Mouse (Mus musculus) midbrain, embryonic 12.5 days (tissue): ENCODE measurements at regions not wholly inside any gene's neighbourhood (a gene's known extent, or its start where the extent isn't known, plus 50 kb on each side); places are given as distances from the start of the nearest gene placed in this dataset.

Source experiments
- ATAC-seq: fragments of 200-750 bp; cut with Nextera tagmentation; 2 replicates; pipeline ENCODE4 v1.8.0; 2017; ENCODE audit warnings: low read depth, moderate TSS enrichment, moderate library complexity; ENCODE audit not compliant: low FRiP score
- H3K27ac ChIP-seq: fragments of 300-500 bp; sonication (generic); replicated peaks from 2 replicates; pipeline ENCODE4 v1.5.1; 2016; ENCODE audit warnings: mild to moderate bottlenecking
- H3K27me3 ChIP-seq: fragments of 300-500 bp; sonication (generic); 2 replicates; pipeline ENCODE4 v1.6.1; 2016; ENCODE audit warnings: mild to moderate bottlenecking
- H3K36me3 ChIP-seq: fragments of 300-500 bp; sonication (generic); 2 replicates; pipeline ENCODE4 v1.6.1; 2016
- H3K4me1 ChIP-seq: fragments of 300-500 bp; sonication (generic); 2 replicates; pipeline ENCODE4 v1.6.1; 2016
- H3K4me2 ChIP-seq: fragments of 300-500 bp; sonication (generic); replicated peaks from 2 replicates; pipeline ENCODE4 v1.6.1; 2016; ENCODE audit warnings: mild to moderate bottlenecking, moderate library complexity
- H3K4me3 ChIP-seq: fragments of 300-500 bp; sonication (generic); 2 replicates; pipeline ENCODE4 v1.5.1; 2016; ENCODE audit warnings: mild to moderate bottlenecking
- H3K9ac ChIP-seq: fragments of 300-500 bp; sonication (generic); replicated peaks from 2 replicates; pipeline ENCODE4 v1.6.1; 2016; ENCODE audit warnings: mild to moderate bottlenecking, moderate library complexity
- H3K9me3 ChIP-seq: fragments of 300-500 bp; sonication (generic); 2 replicates; pipeline ENCODE4 v1.6.1; 2016; ENCODE audit warnings: mild to moderate bottlenecking
- WGBS: fragments of 180-500 bp; shearing (Covaris S2); methylation state at CpG from one replicate; pipeline ENCODE4 v1.1.7; 2016; 5-methylcytosine and 5-hydroxymethylcytosine counted together

- no peaks in the 10 kb centered on the region for H3K4me1 ChIP-seq
- ATAC-seq = no peak
- no peak overlapping the region for H3K9ac ChIP-seq
- no peak overlapping the region for H3K27ac ChIP-seq
- WGBS = 29% methylated on average over 5 of the region's 5 CpGs
- no peaks in the 10 kb centered on the region for H3K36me3 ChIP-seq
- H3K4me3 ChIP-seq = no peak overlapping the region
- H3K4me2 ChIP-seq = no peak overlapping the region
- H3K9me3 ChIP-seq = no peaks in the 10 kb centered on the region
- H3K27me3 ChIP-seq = no peaks in the 10 kb centered on the region
Measured at GRCm38 (mm10) chr8:30570547-30570946, 2858.0 kb upstream of the 5930422O12Rik start.

- no peak overlapping the region for H3K27ac ChIP-seq
- no peaks in the 10 kb centered on the region for H3K27me3 ChIP-seq
- H3K4me2 ChIP-seq = no peak overlapping the region
- H3K36me3 ChIP-seq = no peaks in the 10 kb centered on the region
- H3K4me3 ChIP-seq = no peak overlapping the region
- H3K4me1 ChIP-seq = no peaks in the 10 kb centered on the region
- 76% methylated on average over 5 of the region's 5 CpGs for WGBS
- ATAC-seq = no peak
- no peak overlapping the region for H3K9ac ChIP-seq
- H3K9me3 ChIP-seq = no peaks in the 10 kb centered on the region
Measured at GRCm38 (mm10) chr8:30587508-30587907, 2841.0 kb upstream of the 5930422O12Rik start.

GRCm38 (mm10) chr8:30602421-30602820, 2826.1 kb upstream of the 5930422O12Rik start:
- Histone ChIP-seq H3K27me3 (no peaks in the 10 kb centered on the region), H3K4me1 (no peaks in the 10 kb centered on the region), H3K27ac (no peak overlapping the region), H3K4me2 (no peak overlapping the region), H3K9me3 (no peaks in the 10 kb centered on the region), H3K9ac (no peak overlapping the region), H3K4me3 (no peak overlapping the region), H3K36me3 (no peaks in the 10 kb centered on the region)
- no CpG with 5 or more reads among the region's 1 CpGs for WGBS
- ATAC-seq = no peak

GRCm38 (mm10) chr8:30630332-30630731, 2798.2 kb upstream of the 5930422O12Rik start:
- no peaks in the 10 kb centered on the region for H3K27me3 ChIP-seq
- no peaks in the 10 kb centered on the region for H3K36me3 ChIP-seq
- no peaks in the 10 kb centered on the region for H3K9me3 ChIP-seq
- no peak overlapping the region for H3K27ac ChIP-seq
- no peak overlapping the region for H3K9ac ChIP-seq
- H3K4me3 ChIP-seq = no peak overlapping the region
- H3K4me2 ChIP-seq = no peak overlapping the region
- peaks cover 9% of the 10 kb centered on the region for H3K4me1 ChIP-seq
- WGBS = 65% methylated on average over 5 of the region's 5 CpGs
- no peak for ATAC-seq

- WGBS = 88% methylated on average over 2 of the region's 2 CpGs
- ATAC-seq = no peak
- no peak overlapping the region for H3K9ac ChIP-seq
Measured at GRCm38 (mm10) chr8:30636791-30637190, 2791.7 kb upstream of the 5930422O12Rik start.

GRCm38 (mm10) chr8:30642866-30643690, 2785.4 kb upstream of the 5930422O12Rik start:
- Histone ChIP-seq H3K36me3 (no peaks in the 10 kb centered on the region), H3K4me3 (no peak overlapping the region), H3K27ac (peak overlapping the region; percentile 42; the same call in 1 of the 2 replicates), H3K4me1 (peaks cover 8% of the 10 kb centered on the region; the same call in 1 of the 2 replicates), H3K4me2 (no peak overlapping the region), H3K9me3 (no peaks in the 10 kb centered on the region), H3K27me3 (no peaks in the 10 kb centered on the region), H3K9ac (no peak overlapping the region)
- ATAC-seq = peak; percentile 51
- WGBS = 55% methylated on average over 3 of the region's 3 CpGs

More at GRCm38 (mm10) chr8:30636791-30637190, 2791.7 kb upstream of the 5930422O12Rik start:
- Histone ChIP-seq H3K36me3 (no peaks in the 10 kb centered on the region), H3K27ac (no peak overlapping the region), H3K9me3 (no peaks in the 10 kb centered on the region), H3K27me3 (no peaks in the 10 kb centered on the region), H3K4me3 (no peak overlapping the region), H3K4me2 (no peak overlapping the region), H3K4me1 (no peaks in the 10 kb centered on the region)

GRCm38 (mm10) chr8:30648497-30648896, 2780.0 kb upstream of the 5930422O12Rik start:
- no peaks in the 10 kb centered on the region for H3K36me3 ChIP-seq
- ATAC-seq = peak; percentile 87
- H3K9ac ChIP-seq = no peak overlapping the region
- no peak overlapping the region for H3K4me2 ChIP-seq
- peak overlapping the region; percentile 70 for H3K27ac ChIP-seq
- H3K4me3 ChIP-seq = no peak overlapping the region
- no peaks in the 10 kb centered on the region for H3K27me3 ChIP-seq
- peaks cover 8% of the 10 kb centered on the region; the same call in 1 of the 2 replicates for H3K4me1 ChIP-seq
- no peaks in the 10 kb centered on the region for H3K9me3 ChIP-seq

- H3K27me3 ChIP-seq = no peaks in the 10 kb centered on the region
- no peaks in the 10 kb centered on the region for H3K36me3 ChIP-seq
- 0 out of 2 replicates have a peak overlapping the region, but pooled peaks have one; percentile 7 for H3K4me2 ChIP-seq
- no peak overlapping the region for H3K4me3 ChIP-seq
- H3K27ac ChIP-seq = peak overlapping the region; percentile 66
- no peak overlapping the region for H3K9ac ChIP-seq
- 0 out of 2 replicates have a peak, but pooled peaks cover 5% of the 10 kb centered on the region for H3K4me1 ChIP-seq
- 54% methylated on average over 10 of the region's 10 CpGs for WGBS
- H3K9me3 ChIP-seq = no peaks in the 10 kb centered on the region
- ATAC-seq = peak; percentile 84
Measured at GRCm38 (mm10) chr8:30655749-30656241, 2772.7 kb upstream of the 5930422O12Rik start.

GRCm38 (mm10) chr8:30661261-30661660, 2767.2 kb upstream of the 5930422O12Rik start:
- no peaks in the 10 kb centered on the region for H3K4me1 ChIP-seq
- H3K9me3 ChIP-seq = no peaks in the 10 kb centered on the region
- H3K27ac ChIP-seq = no peak overlapping the region
- H3K4me3 ChIP-seq = no peak overlapping the region
- WGBS = 82% methylated on average over 2 of the region's 2 CpGs
- no peaks in the 10 kb centered on the region for H3K36me3 ChIP-seq
- no peak overlapping the region for H3K9ac ChIP-seq
- H3K27me3 ChIP-seq = no peaks in the 10 kb centered on the region
- ATAC-seq = no peak
- H3K4me2 ChIP-seq = no peak overlapping the region

- Histone ChIP-seq H3K4me1 (peaks cover 4% of the 10 kb centered on the region; the same call in 1 of the 2 replicates), H3K9me3 (no peaks in the 10 kb centered on the region), H3K4me2 (no peak overlapping the region), H3K9ac (no peak overlapping the region), H3K27me3 (no peaks in the 10 kb centered on the region), H3K27ac (no peak overlapping the region), H3K36me3 (no peaks in the 10 kb centered on the region), H3K4me3 (no peak overlapping the region)
- ATAC-seq = no peak
- 30% methylated on average over 4 of the region's 4 CpGs for WGBS
Measured at GRCm38 (mm10) chr8:30669451-30669850, 2759.1 kb upstream of the 5930422O12Rik start.

- Histone ChIP-seq H3K9ac (no peak overlapping the region), H3K27me3 (no peaks in the 10 kb centered on the region), H3K4me2 (no peak overlapping the region), H3K4me1 (no peaks in the 10 kb centered on the region), H3K9me3 (no peaks in the 10 kb centered on the region), H3K36me3 (no peaks in the 10 kb centered on the region), H3K4me3 (no peak overlapping the region), H3K27ac (no peak overlapping the region)
- ATAC-seq = no peak
- 63% methylated on average over 1 of the region's 1 CpGs for WGBS
Measured at GRCm38 (mm10) chr8:30677423-30677822, 2751.1 kb upstream of the 5930422O12Rik start.

- no peaks in the 10 kb centered on the region for H3K27me3 ChIP-seq
- no peak overlapping the region for H3K4me3 ChIP-seq
- no peaks in the 10 kb centered on the region for H3K9me3 ChIP-seq
- no peaks in the 10 kb centered on the region for H3K4me1 ChIP-seq
- no peak overlapping the region for H3K4me2 ChIP-seq
- ATAC-seq = no peak
- no peaks in the 10 kb centered on the region for H3K36me3 ChIP-seq
- no peak overlapping the region for H3K27ac ChIP-seq
- no peak overlapping the region for H3K9ac ChIP-seq
- WGBS = 42% methylated on average over 3 of the region's 3 CpGs
Measured at GRCm38 (mm10) chr8:30682169-30682568, 2746.3 kb upstream of the 5930422O12Rik start.
